Mouse (Mus musculus): ENCODE data around the gene Snx8. TPM values are rescaled to one million over a fixed set of nuclear protein-coding genes. Genes with fewer than 3 reads are reported as not detected.

Snx8 gene
- total and polyA plus RNA-seq, 2 experiments, result 11.2 to 12.5 TPM

- H3K4me3 ChIP-seq (ENCODE audit: insufficient read depth, low read depth, low read length), result no peak overlapping the region
- no peaks in the 10 kb centered on the region for H3K36me3 ChIP-seq (ENCODE audit: control insufficient read depth, insufficient read depth, low read length)
- TF ChIP-seq POLR2A (IDR thresholded peaks at IDR 0.05; ENCODE audit: extremely low read depth, insufficient read depth, low read length) (no peak), CTCF (IDR thresholded peaks at IDR 0.05; ENCODE audit: low read depth, low read length) (no peak)
- H3K79me2 ChIP-seq (ENCODE audit: control insufficient read depth, insufficient read depth, low read length), result no peaks in the 10 kb centered on the region
- no peak for DNase-seq (ENCODE audit: extremely low read depth, low read depth, low spot score)
- H3K9ac ChIP-seq (ENCODE audit: low read depth, low read length), result no peak overlapping the region
- H3K4me1 ChIP-seq (ENCODE audit: control insufficient read depth, insufficient read depth, low read length), result no peaks in the 10 kb centered on the region
- H3K27ac ChIP-seq (replicated peaks; ENCODE audit: insufficient read depth, low read depth, low read length), result no peak overlapping the region
- H3K27me3 ChIP-seq (ENCODE audit: control insufficient read depth, insufficient read depth, low read length), result no peaks in the 10 kb centered on the region
- 63% methylated on average over 6 of the region's 6 CpGs for WGBS
Measured at GRCm38 (mm10) chr5:140405126-140405525, 16.1 kb upstream of the Snx8 start.

- Histone ChIP-seq H3K9ac (ENCODE audit: low read depth, low read length) (no peak overlapping the region), H3K27me3 (ENCODE audit: control insufficient read depth, insufficient read depth, low read length) (no peaks in the 10 kb centered on the region), H3K79me2 (ENCODE audit: control insufficient read depth, insufficient read depth, low read length) (no peaks in the 10 kb centered on the region), H3K27ac (replicated peaks; ENCODE audit: insufficient read depth, low read depth, low read length) (no peak overlapping the region), H3K36me3 (ENCODE audit: control insufficient read depth, insufficient read depth, low read length) (no peaks in the 10 kb centered on the region), H3K4me1 (ENCODE audit: control insufficient read depth, insufficient read depth, low read length) (no peaks in the 10 kb centered on the region), H3K4me3 (ENCODE audit: insufficient read depth, low read depth, low read length) (no peak overlapping the region)
- 84% methylated on average over 4 of the region's 4 CpGs for WGBS
- DNase-seq (ENCODE audit: extremely low read depth, low read depth, low spot score), result no peak
- TF ChIP-seq POLR2A (IDR thresholded peaks at IDR 0.05; ENCODE audit: extremely low read depth, insufficient read depth, low read length) (no peak), CTCF (IDR thresholded peaks at IDR 0.05; ENCODE audit: low read depth, low read length) (no peak)
Measured at GRCm38 (mm10) chr5:140402640-140403270, 13.7 kb upstream of the Snx8 start.

DNA sequence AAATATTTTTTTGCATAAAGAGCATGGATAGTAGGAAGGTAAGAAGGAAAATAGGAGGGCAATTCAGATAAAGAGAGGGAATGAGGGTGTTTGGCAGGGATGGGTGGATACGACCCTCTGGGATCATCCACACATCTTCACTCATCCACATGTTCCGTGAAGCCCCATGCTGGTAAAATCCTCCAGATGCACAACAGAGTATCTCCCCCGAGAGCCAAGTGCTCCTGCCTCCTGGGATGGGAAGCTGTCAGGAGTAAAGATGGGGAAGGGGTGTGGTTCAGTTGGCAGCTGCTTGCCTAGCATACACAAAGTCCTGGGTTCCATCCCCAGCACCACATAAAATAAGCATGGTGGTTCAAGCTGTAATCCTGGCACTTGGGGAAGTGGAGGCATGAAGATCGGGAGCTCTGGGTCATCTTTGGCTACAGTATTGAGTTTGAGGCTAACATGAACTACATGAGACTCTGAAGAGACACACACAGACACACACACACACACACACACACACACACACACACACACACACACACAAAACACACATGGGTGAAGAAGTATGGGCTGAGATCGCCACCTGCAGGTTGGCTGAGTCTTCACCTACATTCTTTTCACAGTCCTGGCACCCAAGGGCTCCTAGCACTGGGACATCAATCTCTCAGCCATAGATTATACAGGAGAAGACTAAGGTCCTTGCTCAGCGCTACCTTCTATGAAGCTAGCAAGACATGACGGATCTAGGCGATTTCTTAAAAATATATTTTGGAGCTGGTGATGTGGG lies 7.3 kb upstream of the Snx8 start:
- H3K4me3 ChIP-seq (ENCODE audit: insufficient read depth, low read depth, low read length), result no peak overlapping the region
- no peaks in the 10 kb centered on the region for H3K36me3 ChIP-seq (ENCODE audit: control insufficient read depth, insufficient read depth, low read length)
- H3K27me3 ChIP-seq (ENCODE audit: control insufficient read depth, insufficient read depth, low read length), result no peaks in the 10 kb centered on the region
- TF ChIP-seq CTCF (IDR thresholded peaks at IDR 0.05; ENCODE audit: low read depth, low read length) (peak; percentile 64), POLR2A (IDR thresholded peaks at IDR 0.05; ENCODE audit: extremely low read depth, insufficient read depth, low read length) (no peak)
- H3K9ac ChIP-seq (ENCODE audit: low read depth, low read length), result no peak overlapping the region
- no peaks in the 10 kb centered on the region for H3K4me1 ChIP-seq (ENCODE audit: control insufficient read depth, insufficient read depth, low read length)
- H3K79me2 ChIP-seq (ENCODE audit: control insufficient read depth, insufficient read depth, low read length), result no peaks in the 10 kb centered on the region
- H3K27ac ChIP-seq (replicated peaks; ENCODE audit: insufficient read depth, low read depth, low read length), result no peak overlapping the region
- 67% methylated on average over 8 of the region's 8 CpGs for WGBS
- peak; percentile 54 for DNase-seq (ENCODE audit: extremely low read depth, low read depth, low spot score)

- H3K27me3 ChIP-seq (ENCODE audit: control insufficient read depth, insufficient read depth, low read length), result no peaks in the 10 kb centered on the region
- 71% methylated on average over 3 of the region's 3 CpGs for WGBS
- no peak overlapping the region for H3K4me3 ChIP-seq (ENCODE audit: insufficient read depth, low read depth, low read length)
- TF ChIP-seq POLR2A (IDR thresholded peaks at IDR 0.05; ENCODE audit: extremely low read depth, insufficient read depth, low read length) (no peak), CTCF (IDR thresholded peaks at IDR 0.05; ENCODE audit: low read depth, low read length) (no peak)
- H3K36me3 ChIP-seq (ENCODE audit: control insufficient read depth, insufficient read depth, low read length), result no peaks in the 10 kb centered on the region
- DNase-seq (ENCODE audit: extremely low read depth, low read depth, low spot score), result peak; percentile 55
- peaks cover 2% of the 10 kb centered on the region; the same call in 1 of the 2 replicates for H3K4me1 ChIP-seq (ENCODE audit: control insufficient read depth, insufficient read depth, low read length)
- peaks cover 7% of the 10 kb centered on the region for H3K79me2 ChIP-seq (ENCODE audit: control insufficient read depth, insufficient read depth, low read length)
- peak overlapping the region; percentile 56; the same call in 1 of the 2 replicates for H3K27ac ChIP-seq (replicated peaks; ENCODE audit: insufficient read depth, low read depth, low read length)
- H3K9ac ChIP-seq (ENCODE audit: low read depth, low read length), result no peak overlapping the region
Measured at GRCm38 (mm10) chr5:140392701-140393100, 3.6 kb upstream of the Snx8 start.

GRCm38 (mm10) chr5:140391981-140392380 lies 2.9 kb upstream of the Snx8 start:
- WGBS, result 89% methylated on average over 5 of the region's 5 CpGs
- H3K27me3 ChIP-seq (ENCODE audit: control insufficient read depth, insufficient read depth, low read length), result no peaks in the 10 kb centered on the region
- H3K27ac ChIP-seq (replicated peaks; ENCODE audit: insufficient read depth, low read depth, low read length), result no peak overlapping the region
- no peak overlapping the region for H3K4me3 ChIP-seq (ENCODE audit: insufficient read depth, low read depth, low read length)
- H3K36me3 ChIP-seq (ENCODE audit: control insufficient read depth, insufficient read depth, low read length), result no peaks in the 10 kb centered on the region
- no peak for TF ChIP-seq POLR2A (IDR thresholded peaks at IDR 0.05; ENCODE audit: extremely low read depth, insufficient read depth, low read length)
- TF ChIP-seq CTCF (IDR thresholded peaks at IDR 0.05; ENCODE audit: low read depth, low read length), result no peak
- peaks cover 14% of the 10 kb centered on the region for H3K79me2 ChIP-seq (ENCODE audit: control insufficient read depth, insufficient read depth, low read length)
- no peak overlapping the region for H3K9ac ChIP-seq (ENCODE audit: low read depth, low read length)
- no peak for DNase-seq (ENCODE audit: extremely low read depth, low read depth, low spot score)
- peaks cover 5% of the 10 kb centered on the region; the same call in 1 of the 2 replicates for H3K4me1 ChIP-seq (ENCODE audit: control insufficient read depth, insufficient read depth, low read length)

- Histone ChIP-seq H3K79me2 (ENCODE audit: control insufficient read depth, insufficient read depth, low read length) (peaks cover 20% of the 10 kb centered on the region), H3K4me1 (ENCODE audit: control insufficient read depth, insufficient read depth, low read length) (peaks cover 5% of the 10 kb centered on the region), H3K27me3 (ENCODE audit: control insufficient read depth, insufficient read depth, low read length) (no peaks in the 10 kb centered on the region), H3K4me3 (ENCODE audit: insufficient read depth, low read depth, low read length) (no peak overlapping the region), H3K27ac (replicated peaks; ENCODE audit: insufficient read depth, low read depth, low read length) (no peak overlapping the region), H3K36me3 (ENCODE audit: control insufficient read depth, insufficient read depth, low read length) (no peaks in the 10 kb centered on the region), H3K9ac (ENCODE audit: low read depth, low read length) (no peak overlapping the region)
- TF ChIP-seq POLR2A (IDR thresholded peaks at IDR 0.05; ENCODE audit: extremely low read depth, insufficient read depth, low read length), result no peak
- no peak for TF ChIP-seq CTCF (IDR thresholded peaks at IDR 0.05; ENCODE audit: low read depth, low read length)
- WGBS, result 75% methylated on average over 1 of the region's 1 CpGs
- DNase-seq (ENCODE audit: extremely low read depth, low read depth, low spot score), result no peak
Measured at GRCm38 (mm10) chr5:140391435-140391834, 2.4 kb upstream of the Snx8 start.
